Mouse (Mus musculus) limb, embryonic 15.5 days (tissue): ENCODE data around the gene Cct2. TPM values are rescaled to one million over a fixed set of nuclear protein-coding genes. Genes with fewer than 3 reads are reported as not detected.
"Not testable (repeated sequence)": the region's sequence is repeated elsewhere in the genome, so short reads cannot be mapped to it uniquely, and the experiment has no call there.

Source experiments
- ATAC-seq: fragments of 200-750 bp; cut with Nextera tagmentation; 2 replicates; pipeline ENCODE4 v1.8.0; 2017; ENCODE audit warnings: low read depth, moderate TSS enrichment; ENCODE audit not compliant: insufficient number of reproducible peaks, low FRiP score, low TSS enrichment
- H3K27ac ChIP-seq: fragments of 300-500 bp; sonication (generic); 2 replicates; pipeline ENCODE4 v1.5.1; 2015; ENCODE audit warnings: moderate library complexity, mild to moderate bottlenecking, inconsistent platforms
- H3K27me3 ChIP-seq: fragments of 300-500 bp; sonication (generic); 2 replicates; pipeline ENCODE4 v1.6.1; 2015; ENCODE audit warnings: inconsistent platforms
- H3K36me3 ChIP-seq: fragments of 300-500 bp; sonication (generic); 2 replicates; pipeline ENCODE4 v1.6.1; 2015; ENCODE audit warnings: inconsistent platforms
- H3K4me1 ChIP-seq: fragments of 300-500 bp; sonication (generic); 2 replicates; pipeline ENCODE4 v1.6.1; 2015; ENCODE audit warnings: inconsistent platforms
- H3K4me2 ChIP-seq: fragments of 300-500 bp; sonication (generic); 2 replicates; pipeline ENCODE4 v1.6.1; 2015; ENCODE audit warnings: mild to moderate bottlenecking, inconsistent platforms
- H3K4me3 ChIP-seq: fragments of 300-500 bp; sonication (generic); 2 replicates; pipeline ENCODE4 v1.5.1; 2015; ENCODE audit warnings: mild to moderate bottlenecking, inconsistent platforms
- H3K9ac ChIP-seq: fragments of 300-500 bp; sonication (generic); 2 replicates; pipeline ENCODE4 v1.6.1; 2015; ENCODE audit warnings: inconsistent platforms
- H3K9me3 ChIP-seq: fragments of 300-500 bp; sonication (generic); 2 replicates; pipeline ENCODE4 v1.6.1; 2016; ENCODE audit warnings: inconsistent platforms
- WGBS: fragments of 180-500 bp; shearing (Covaris S2); methylation state at CpG from one replicate; pipeline ENCODE4 v1.1.7; 2015; 5-methylcytosine and 5-hydroxymethylcytosine counted together
- polyA plus RNA-seq: library from polyadenylated mRNA; unstranded; fragments of >200 nt; fragmentation: Nextera tagmentation; extraction: Ambion mirVana; gene quantifications from 2 replicates; pipeline ENCODE4 v1.2.1, GENCODE M21; 2015

The Cct2 gene
- polyA plus RNA-seq, 1 experiment from 2014 or later: 210 TPM

DNA sequence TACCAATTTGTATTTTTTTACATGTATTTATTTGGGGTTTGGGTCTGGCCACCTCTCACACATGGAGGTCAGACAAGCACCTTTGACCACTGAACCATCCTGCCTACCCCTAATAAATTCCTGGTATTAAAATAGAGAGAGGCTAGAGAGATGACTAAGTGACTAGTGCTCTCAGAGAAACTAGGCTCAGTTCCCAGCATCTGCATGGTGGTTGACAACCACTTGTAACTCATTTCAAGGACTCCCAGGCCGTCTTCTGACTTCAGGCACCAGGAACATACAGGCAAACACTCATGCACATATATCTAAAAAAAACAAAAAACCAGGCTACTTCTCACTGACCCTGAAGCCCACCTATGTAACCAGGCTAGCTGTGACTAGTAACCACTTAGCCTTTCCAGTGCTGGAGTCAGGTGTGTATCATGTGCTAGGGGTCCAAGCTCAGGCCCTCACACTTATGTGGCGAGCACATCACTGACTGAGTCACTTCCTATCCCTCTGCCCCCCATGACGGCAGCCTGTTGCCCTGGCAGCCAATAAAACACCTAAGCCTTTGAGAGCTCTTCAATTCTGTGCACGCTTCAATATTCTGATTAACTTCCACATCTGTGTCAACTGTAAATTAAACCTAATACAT is 13.5 kb downstream of the Cct2 start:
- Histone ChIP-seq H3K27me3 (0 out of 2 replicates have a peak, but pooled peaks cover 7% of the 10 kb centered on the region), H3K4me1 (peaks cover 14% of the 10 kb centered on the region), H3K27ac (no peak overlapping the region), H3K36me3 (peaks cover 65% of the 10 kb centered on the region), H3K4me3 (no peak overlapping the region), H3K9ac (no peak overlapping the region), H3K4me2 (no peak overlapping the region), H3K9me3 (no peaks in the 10 kb centered on the region)
- no peak for ATAC-seq
- 66% methylated on average over 4 of the region's 4 CpGs for WGBS

DNA sequence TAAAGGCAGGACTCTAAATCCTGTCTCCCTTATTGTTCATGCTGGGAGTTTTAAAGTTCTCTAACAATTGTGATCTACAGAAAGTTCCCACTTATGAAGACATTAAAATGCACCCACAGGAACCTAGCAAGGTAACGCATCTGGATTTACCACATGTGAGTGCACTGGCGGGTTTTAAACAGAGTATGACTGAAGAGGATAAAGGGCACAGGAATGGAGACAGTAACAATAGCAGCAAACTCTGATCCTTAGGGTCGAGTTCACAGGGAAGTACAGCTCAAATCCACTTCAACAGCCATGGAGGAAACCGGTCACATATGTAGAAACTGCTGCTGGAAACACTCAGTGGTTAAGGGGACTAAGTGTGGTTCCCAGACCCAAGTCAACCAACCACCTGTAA is 14.4 kb downstream of the Cct2 start:
- H3K36me3 ChIP-seq: peaks cover 57% of the 10 kb centered on the region
- H3K4me2 ChIP-seq: no peak overlapping the region
- ATAC-seq: no peak
- no peak overlapping the region for H3K4me3 ChIP-seq
- H3K27ac ChIP-seq: no peak overlapping the region
- 69% methylated on average over 4 of the region's 4 CpGs for WGBS
- no peaks in the 10 kb centered on the region for H3K9me3 ChIP-seq
- H3K9ac ChIP-seq: no peak overlapping the region
- 0 out of 2 replicates have a peak, but pooled peaks cover 7% of the 10 kb centered on the region for H3K27me3 ChIP-seq
- H3K4me1 ChIP-seq: peaks cover 14% of the 10 kb centered on the region

DNA sequence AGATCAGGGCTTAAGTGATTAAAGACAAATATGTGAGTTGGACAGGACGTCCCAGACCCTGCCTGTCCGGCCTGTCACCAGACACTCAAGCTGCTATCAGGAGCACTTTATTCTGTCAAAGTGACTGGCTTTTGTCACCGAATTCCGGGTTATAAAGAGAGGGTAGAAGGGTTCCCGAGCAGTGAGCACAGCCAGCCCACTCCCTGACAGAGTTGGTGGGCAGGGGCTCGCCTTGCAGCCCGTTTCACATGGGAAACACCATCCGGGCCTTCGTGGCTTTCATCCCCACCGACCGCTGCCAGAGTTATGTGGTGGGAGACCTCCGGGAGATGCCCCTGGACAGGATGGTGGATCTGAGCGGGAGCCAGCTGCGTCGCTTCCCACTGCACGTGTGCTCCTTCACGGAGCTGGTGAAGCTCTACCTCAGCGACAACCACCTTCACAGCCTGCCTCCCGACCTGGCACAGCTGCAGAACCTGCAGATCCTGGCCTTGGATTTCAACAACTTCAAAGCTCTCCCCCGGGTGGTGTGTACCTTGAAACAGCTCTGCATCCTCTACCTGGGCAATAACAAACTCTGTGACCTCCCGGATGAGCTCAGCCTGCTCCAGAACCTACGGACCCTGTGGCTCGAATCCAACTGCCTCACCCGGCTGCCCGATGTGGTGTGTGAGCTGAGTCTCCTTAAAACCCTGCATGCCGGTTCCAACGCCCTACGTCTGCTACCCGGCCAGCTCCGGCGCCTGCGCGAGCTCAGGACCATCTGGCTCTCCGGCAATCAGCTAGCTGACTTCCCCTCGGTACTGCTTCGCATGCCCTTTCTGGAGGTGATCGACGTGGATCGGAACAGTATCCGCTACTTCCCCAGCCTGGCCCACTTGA is 18.2 kb downstream of the Cct2 start, which contains the start of gene Lrrc10:
Gene Lrrc10, plus strand, starts transcription at position 167 of the 882 bp plus-strand sequence.
- ATAC-seq: no peak; the same call in 1 of the 2 replicates
- Histone ChIP-seq H3K4me3 (peak within 1 kb of the TSS; percentile 14), H3K4me2 (peak within 1 kb of the TSS; percentile 35), H3K27me3 (0 out of 2 replicates have a peak, but pooled peaks cover 7% of the 10 kb centered on the region), H3K36me3 (peaks cover 22% of the 10 kb centered on the region), H3K4me1 (peaks cover 20% of the 10 kb centered on the region), H3K9me3 (no peaks in the 10 kb centered on the region), H3K27ac (no peak within 1 kb of the TSS), H3K9ac (0 out of 2 replicates have a peak within 1 kb of the TSS, but pooled peaks have one; percentile 17)
- WGBS: 28% methylated on average over 40 of the region's 40 CpGs

DNA sequence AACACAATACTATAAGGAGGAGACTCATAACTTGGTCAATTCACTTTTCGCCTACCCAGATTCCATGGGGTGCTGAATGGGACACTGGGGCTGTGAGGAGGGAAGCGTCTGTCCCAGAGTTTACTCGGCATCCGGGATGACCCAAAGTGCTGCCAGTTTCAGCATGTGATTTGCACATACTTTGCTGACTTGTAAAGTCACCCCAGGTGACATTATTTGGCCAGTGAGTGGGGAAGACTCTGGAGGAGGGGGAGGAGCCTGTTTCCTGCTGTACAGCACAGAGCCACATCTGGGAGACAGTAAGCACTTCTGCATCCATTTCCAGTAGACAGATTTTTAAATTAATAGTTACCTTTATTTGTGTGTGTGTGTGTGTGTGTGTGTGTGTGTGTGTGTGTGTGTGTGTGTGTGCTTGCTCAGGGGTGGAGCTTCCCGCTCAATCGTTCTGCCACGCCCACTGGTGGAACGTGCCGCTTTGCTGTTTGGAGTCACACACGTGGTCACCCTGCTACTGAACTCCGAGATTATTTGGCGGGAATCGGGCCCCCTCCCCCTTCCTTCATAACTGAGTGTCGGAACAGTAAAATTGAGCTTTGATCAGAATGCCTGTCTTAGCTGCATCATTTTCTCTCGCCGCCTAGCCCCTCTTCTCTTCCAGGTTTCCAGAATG is 20.0 kb downstream of the Cct2 start:
- H3K27ac ChIP-seq, H3K4me3 ChIP-seq, H3K36me3 ChIP-seq, H3K9me3 ChIP-seq, H3K27me3 ChIP-seq, ATAC-seq, H3K9ac ChIP-seq: not testable (repeated sequence)
- H3K4me2 ChIP-seq: peak overlapping the region; percentile 26; the same call in 1 of the 2 replicates
- H3K4me1 ChIP-seq: peaks cover 20% of the 10 kb centered on the region
- WGBS: 30% methylated on average over 16 of the region's 16 CpGs

DNA sequence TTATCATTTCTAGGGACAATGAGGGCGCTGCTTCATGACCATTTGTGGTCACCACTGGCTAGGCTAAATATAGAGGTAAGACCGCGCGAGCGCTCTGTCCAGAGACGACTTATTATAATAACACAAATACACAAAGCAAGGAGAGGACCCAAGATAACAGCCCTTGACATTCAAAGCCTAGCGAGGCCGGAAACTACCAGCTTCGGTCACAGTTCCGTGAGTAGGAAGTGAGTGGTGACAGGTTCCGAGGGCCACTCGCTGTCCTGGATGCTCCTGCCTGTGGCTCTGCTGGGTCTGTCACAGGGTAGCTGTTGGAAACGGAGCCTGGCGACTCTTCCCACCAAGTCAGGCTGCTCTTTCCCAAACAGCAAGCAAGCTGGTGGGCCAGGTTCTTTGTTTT is 21.3 kb downstream of the Cct2 start:
- H3K4me2 ChIP-seq: no peak overlapping the region
- no peak overlapping the region for H3K4me3 ChIP-seq
- no peaks in the 10 kb centered on the region for H3K9me3 ChIP-seq
- H3K27me3 ChIP-seq: 0 out of 2 replicates have a peak, but pooled peaks cover 7% of the 10 kb centered on the region
- no peaks in the 10 kb centered on the region for H3K36me3 ChIP-seq
- no peak for ATAC-seq
- no peak overlapping the region for H3K27ac ChIP-seq
- no peak overlapping the region for H3K9ac ChIP-seq
- peaks cover 20% of the 10 kb centered on the region for H3K4me1 ChIP-seq
- WGBS: 85% methylated on average over 14 of the region's 14 CpGs

DNA sequence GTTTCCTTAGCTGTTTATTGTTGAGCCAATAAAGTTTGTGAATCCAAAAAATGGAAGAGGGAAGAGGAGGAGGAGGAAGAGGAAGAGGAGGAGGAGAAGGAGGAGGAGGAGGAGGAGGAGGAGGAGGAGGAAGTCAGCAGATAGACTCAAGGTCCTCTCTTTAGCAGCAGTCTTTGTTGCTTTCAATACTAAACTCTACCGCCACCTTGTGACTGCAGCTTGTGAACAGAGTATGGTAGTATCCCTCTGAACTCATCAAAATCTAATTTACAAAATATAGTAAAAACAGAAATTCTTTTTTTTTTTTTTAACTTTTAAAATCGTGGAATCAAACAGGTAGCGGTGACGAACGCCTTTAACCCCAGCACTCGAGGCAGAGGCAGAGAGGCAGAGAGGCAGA is 23.3 kb downstream of the Cct2 start:
- H3K9me3 ChIP-seq: no peaks in the 10 kb centered on the region
- H3K27ac ChIP-seq: no peak overlapping the region
- no peak overlapping the region for H3K9ac ChIP-seq
- 55% methylated on average over 6 of the region's 6 CpGs for WGBS
- H3K4me1 ChIP-seq: peaks cover 11% of the 10 kb centered on the region
- H3K4me2 ChIP-seq: no peak overlapping the region
- H3K4me3 ChIP-seq: no peak overlapping the region
- no peak for ATAC-seq
- H3K27me3 ChIP-seq: 0 out of 2 replicates have a peak, but pooled peaks cover under 1% of the 10 kb centered on the region
- H3K36me3 ChIP-seq: no peaks in the 10 kb centered on the region

DNA sequence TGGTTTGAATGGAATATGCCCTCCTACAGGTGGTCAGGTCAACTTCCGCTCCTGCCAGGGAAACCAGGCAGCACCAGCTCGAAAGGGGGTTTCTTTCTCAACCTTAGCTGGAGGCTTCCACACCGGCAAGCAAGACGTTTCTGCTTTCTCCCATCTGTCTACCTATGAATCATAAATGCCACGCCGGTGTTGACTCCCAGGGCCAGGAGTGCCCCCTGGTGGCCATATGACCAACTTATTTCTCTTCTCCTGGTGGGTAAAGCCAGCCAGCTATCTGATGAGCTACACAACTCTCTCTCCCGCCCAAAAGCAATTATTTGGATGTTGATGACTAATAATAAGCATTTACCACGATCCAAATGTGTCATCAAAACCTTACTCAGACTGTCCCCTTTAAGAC is 29.8 kb downstream of the Cct2 start:
- 13% methylated on average over 8 of the region's 8 CpGs for WGBS
- Histone ChIP-seq H3K4me1 (peaks cover 8% of the 10 kb centered on the region; the same call in 1 of the 2 replicates), H3K4me2 (no peak overlapping the region), H3K9me3 (no peaks in the 10 kb centered on the region), H3K27ac (no peak overlapping the region), H3K36me3 (no peaks in the 10 kb centered on the region), H3K9ac (no peak overlapping the region), H3K4me3 (no peak overlapping the region), H3K27me3 (no peaks in the 10 kb centered on the region)
- ATAC-seq: no peak

DNA sequence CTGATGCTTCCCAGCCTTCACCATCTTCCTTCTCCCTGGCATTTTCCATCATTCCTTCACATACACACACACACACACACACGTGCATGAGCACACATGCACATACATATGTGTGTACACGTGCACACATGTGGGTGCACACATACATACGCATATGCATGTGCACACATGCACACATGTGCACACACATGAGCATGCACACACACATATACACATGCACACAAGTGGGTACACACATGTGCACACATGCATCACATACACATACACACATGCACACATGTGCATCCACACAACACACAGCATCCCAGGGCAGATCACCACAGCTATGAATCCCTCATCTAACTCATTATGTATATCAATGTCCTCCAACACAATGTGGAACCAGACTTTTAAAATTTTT is 32.5 kb downstream of the Cct2 start:
- Histone ChIP-seq H3K27ac (no peak overlapping the region), H3K4me3 (no peak overlapping the region), H3K9ac (no peak overlapping the region), H3K36me3 (no peaks in the 10 kb centered on the region), H3K27me3 (no peaks in the 10 kb centered on the region), H3K4me1 (peaks cover 8% of the 10 kb centered on the region; the same call in 1 of the 2 replicates), H3K4me2 (no peak overlapping the region), H3K9me3 (no peaks in the 10 kb centered on the region)
- 94% methylated on average over 3 of the region's 3 CpGs for WGBS
- no peak for ATAC-seq

DNA sequence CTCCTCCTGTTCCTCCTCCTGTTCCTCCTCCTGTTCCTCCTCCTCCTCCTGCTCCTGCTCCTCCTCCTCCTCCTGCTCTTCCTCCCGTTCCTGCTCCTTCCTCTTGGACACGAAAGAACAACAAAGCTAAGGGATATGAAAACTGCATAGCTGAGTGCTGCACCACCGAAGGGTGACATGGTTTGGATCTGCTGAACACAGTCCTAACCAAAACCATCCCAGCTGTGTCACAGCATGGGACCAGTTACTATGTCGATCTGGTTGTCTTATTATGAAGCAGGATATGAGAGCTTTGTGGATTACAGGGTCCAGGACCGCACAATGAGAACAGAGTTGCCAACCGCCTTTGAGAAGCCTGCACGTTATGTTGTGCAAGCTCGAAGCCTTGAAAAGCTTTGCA is 37.4 kb downstream of the Cct2 start:
- H3K4me2 ChIP-seq: no peak overlapping the region
- H3K9me3 ChIP-seq: no peaks in the 10 kb centered on the region
- peaks cover 6% of the 10 kb centered on the region; the same call in 1 of the 2 replicates for H3K27me3 ChIP-seq
- H3K27ac ChIP-seq: no peak overlapping the region
- no peak overlapping the region for H3K4me3 ChIP-seq
- no peak overlapping the region for H3K9ac ChIP-seq
- peaks cover 9% of the 10 kb centered on the region; the same call in 1 of the 2 replicates for H3K4me1 ChIP-seq
- WGBS: 55% methylated on average over 8 of the region's 8 CpGs
- ATAC-seq: no peak
- no peaks in the 10 kb centered on the region for H3K36me3 ChIP-seq

DNA sequence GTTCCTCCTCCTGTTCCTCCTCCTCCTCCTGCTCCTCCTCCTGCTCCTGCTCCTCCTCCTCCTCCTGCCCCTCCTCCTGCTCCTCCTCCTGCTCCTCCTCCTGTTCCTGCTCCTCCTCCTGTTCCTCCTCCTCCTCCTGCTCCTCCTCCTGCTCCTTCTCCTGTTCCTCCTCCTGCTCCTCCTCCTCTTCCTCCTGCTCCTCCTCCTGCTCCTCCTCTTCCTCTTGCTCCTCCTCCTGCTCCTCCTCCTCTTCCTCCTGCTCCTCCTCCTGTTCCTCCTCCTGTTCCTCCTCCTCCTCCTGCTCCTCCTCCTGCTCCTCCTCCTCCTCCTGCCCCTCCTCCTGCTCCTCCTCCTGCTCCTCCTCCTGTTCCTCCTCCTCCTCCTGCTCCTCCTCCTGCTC is 37.8 kb downstream of the Cct2 start:
- H3K9me3 ChIP-seq, H3K4me2 ChIP-seq, H3K4me3 ChIP-seq, ATAC-seq, H3K9ac ChIP-seq, H3K36me3 ChIP-seq, H3K27me3 ChIP-seq, H3K27ac ChIP-seq: not testable (repeated sequence)
- peaks cover 12% of the 10 kb centered on the region for H3K4me1 ChIP-seq

DNA sequence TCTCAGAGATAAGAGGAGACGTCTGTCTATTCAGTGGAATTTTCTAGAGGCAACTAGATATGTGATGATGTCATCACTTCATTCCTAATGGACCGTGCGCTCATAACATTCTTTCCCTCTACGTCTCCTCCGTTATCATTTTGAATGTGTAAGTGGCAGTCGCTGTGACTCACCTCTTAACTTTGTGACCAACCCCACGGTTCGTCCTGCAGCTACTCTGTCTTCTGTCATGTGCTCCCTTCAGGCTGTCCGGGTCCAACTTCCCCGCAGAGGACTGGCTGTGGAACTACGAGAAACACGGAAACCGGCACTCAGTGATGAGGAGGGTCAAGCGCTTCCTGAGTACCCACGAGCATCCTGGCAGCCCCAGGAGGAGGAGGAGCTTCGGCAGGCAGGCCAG is 39.9 kb downstream of the Cct2 start:
- no peak for ATAC-seq
- Histone ChIP-seq H3K27ac (no peak overlapping the region), H3K27me3 (peaks cover 6% of the 10 kb centered on the region; the same call in 1 of the 2 replicates), H3K9me3 (no peaks in the 10 kb centered on the region), H3K9ac (no peak overlapping the region), H3K4me3 (peak overlapping the region; percentile 10; the same call in 1 of the 2 replicates), H3K36me3 (no peaks in the 10 kb centered on the region), H3K4me1 (peaks cover 12% of the 10 kb centered on the region), H3K4me2 (peak overlapping the region; percentile 31)
- WGBS: 46% methylated on average over 16 of the region's 16 CpGs
